Mouse (Mus musculus): Measurements from ENCODE around the gene Rffl.

GRCm38 (mm10) chr11:82890342-82890762 is 19.3 kb upstream of the Rffl start, which contains the start of gene Rad51d:
- TF ChIP-seq GATA1 (IDR thresholded peaks at IDR 0.05; ENCODE audit: low read length) (no peak), TAL1 (IDR thresholded peaks at IDR 0.05; ENCODE audit: low read length) (no peak)

Measured in erythroblast, embryonic 14.5 days (primary cell).